Mouse (Mus musculus) midbrain, embryonic 14.5 days (tissue): ENCODE measurements around the gene Serpina6. TPM values are rescaled to one million over a fixed set of nuclear protein-coding genes. Genes with fewer than 3 reads are reported as not detected.
"Not testable (repeated sequence)": the region's sequence is repeated elsewhere in the genome, so short reads cannot be mapped to it uniquely, and the experiment has no call there.

Source experiments
- ATAC-seq: fragments of 200-750 bp; cut with Nextera tagmentation; 2 replicates; pipeline ENCODE4 v1.8.0; 2017; ENCODE audit warnings: moderate number of reproducible peaks, moderate library complexity; ENCODE audit not compliant: low FRiP score, low TSS enrichment
- DNase-seq: peaks from one replicate; pipeline ENCODE4 v3.0.0-alpha.2; 2015
- H3K27ac ChIP-seq: fragments of 300-500 bp; sonication (generic); replicated peaks from 2 replicates; pipeline ENCODE4 v1.5.1; 2014; ENCODE audit warnings: mild to moderate bottlenecking, low read depth, low read length, moderate library complexity
- H3K27me3 ChIP-seq: fragments of 300-500 bp; sonication (generic); 2 replicates; pipeline ENCODE4 v1.6.1; 2014; ENCODE audit warnings: low read length, control low read depth, mixed read lengths; ENCODE audit not compliant: control insufficient read depth, insufficient read depth
- H3K36me3 ChIP-seq: fragments of 300-500 bp; sonication (generic); 2 replicates; pipeline ENCODE4 v1.6.1; 2014; ENCODE audit warnings: low read length, control low read depth; ENCODE audit not compliant: control insufficient read depth, insufficient read depth
- H3K4me1 ChIP-seq: fragments of 300-500 bp; sonication (generic); 2 replicates; pipeline ENCODE4 v1.6.1; 2014; ENCODE audit warnings: mild to moderate bottlenecking, antibody characterized with exemption, low read length, control low read depth; ENCODE audit not compliant: control insufficient read depth, insufficient read depth
- H3K4me2 ChIP-seq: fragments of 300-500 bp; sonication (generic); 2 replicates; pipeline ENCODE4 v1.6.1; 2014; ENCODE audit warnings: mild to moderate bottlenecking, low read length, moderate library complexity
- H3K4me3 ChIP-seq: fragments of 300-500 bp; sonication (generic); replicated peaks from 2 replicates; pipeline ENCODE4 v1.5.1; 2014; ENCODE audit warnings: low read depth, low read length
- H3K9ac ChIP-seq: fragments of 300-500 bp; sonication (generic); replicated peaks from 2 replicates; pipeline ENCODE4 v1.6.1; 2014; ENCODE audit warnings: mild to moderate bottlenecking, low read length, moderate library complexity
- H3K9me3 ChIP-seq: fragments of 300-500 bp; sonication (generic); 2 replicates; pipeline ENCODE4 v1.6.1; 2016; ENCODE audit warnings: low read length, control low read depth, mixed read lengths; ENCODE audit not compliant: control insufficient read depth
- WGBS: fragments of 180-500 bp; shearing (Covaris S2); extraction: QIAGEN DNeasy Blood & Tissue Kit; methylation state at CpG from one replicate; pipeline ENCODE4 v1.1.7; 2014; 5-methylcytosine and 5-hydroxymethylcytosine counted together
- polyA plus RNA-seq: library from polyadenylated mRNA; unstranded; fragments of >200 nt; fragmentation: Nextera tagmentation; extraction: Ambion mirVana; gene quantifications from 2 replicates; pipeline ENCODE4 v1.2.1, GENCODE M21; 2014

The Serpina6 gene
- polyA plus RNA-seq, 1 experiment from 2014 or later, result not detected

DNA sequence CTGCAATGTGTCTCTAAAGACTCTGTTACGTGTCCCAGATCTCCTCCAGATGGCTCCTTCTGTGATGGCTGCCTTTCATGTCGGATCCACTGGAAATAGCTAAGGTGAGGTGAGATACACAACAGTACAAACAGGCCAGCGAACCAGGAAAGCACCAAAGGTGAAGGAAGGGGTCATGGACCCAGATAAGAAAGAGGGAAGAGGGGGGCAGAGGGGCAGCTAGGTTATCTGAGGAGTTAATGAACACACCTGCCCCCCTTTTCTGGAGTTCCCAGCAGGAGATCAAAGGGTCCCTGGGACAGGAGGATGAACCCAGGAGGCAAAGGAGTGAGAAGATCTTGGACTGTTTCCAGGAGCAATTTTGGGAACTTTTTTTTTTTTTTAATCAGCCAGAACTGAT lies 28.4 kb upstream of the Serpina6 start:
- Histone ChIP-seq H3K4me3 (no peak overlapping the region), H3K36me3 (no peaks in the 10 kb centered on the region), H3K27ac (no peak overlapping the region), H3K9me3 (no peaks in the 10 kb centered on the region), H3K9ac (no peak overlapping the region), H3K4me2 (no peak overlapping the region), H3K27me3 (no peaks in the 10 kb centered on the region), H3K4me1 (no peaks in the 10 kb centered on the region)
- WGBS, result 79% methylated on average over 3 of the region's 3 CpGs
- no peak for ATAC-seq
- no peak for DNase-seq

DNA sequence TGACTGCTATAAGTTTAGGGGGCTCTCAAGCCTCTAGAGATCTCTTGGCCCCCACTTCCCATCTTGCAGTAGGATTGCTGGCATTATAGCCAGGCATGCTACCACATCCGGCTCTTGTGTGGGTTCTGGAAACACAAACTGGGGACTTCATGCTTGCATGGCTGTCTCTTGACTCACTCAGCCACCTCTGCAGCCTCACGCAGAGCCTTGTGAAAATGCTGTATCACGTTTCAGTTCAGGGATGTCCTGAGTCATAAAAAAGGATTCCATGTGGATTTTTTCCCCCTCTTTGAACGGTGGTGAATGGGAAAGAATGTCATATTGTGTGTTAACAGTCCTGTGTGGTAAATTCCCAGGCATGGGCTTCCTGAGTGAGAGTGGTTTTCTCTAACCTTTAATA lies 26.8 kb upstream of the Serpina6 start:
- Histone ChIP-seq H3K27ac (no peak overlapping the region), H3K4me1 (no peaks in the 10 kb centered on the region), H3K9me3 (no peaks in the 10 kb centered on the region), H3K27me3 (no peaks in the 10 kb centered on the region), H3K36me3 (no peaks in the 10 kb centered on the region), H3K4me3 (no peak overlapping the region), H3K9ac (no peak overlapping the region), H3K4me2 (no peak overlapping the region)
- WGBS, result 72% methylated on average over 4 of the region's 4 CpGs
- ATAC-seq (no peak), DNase-seq (no peak)

DNA sequence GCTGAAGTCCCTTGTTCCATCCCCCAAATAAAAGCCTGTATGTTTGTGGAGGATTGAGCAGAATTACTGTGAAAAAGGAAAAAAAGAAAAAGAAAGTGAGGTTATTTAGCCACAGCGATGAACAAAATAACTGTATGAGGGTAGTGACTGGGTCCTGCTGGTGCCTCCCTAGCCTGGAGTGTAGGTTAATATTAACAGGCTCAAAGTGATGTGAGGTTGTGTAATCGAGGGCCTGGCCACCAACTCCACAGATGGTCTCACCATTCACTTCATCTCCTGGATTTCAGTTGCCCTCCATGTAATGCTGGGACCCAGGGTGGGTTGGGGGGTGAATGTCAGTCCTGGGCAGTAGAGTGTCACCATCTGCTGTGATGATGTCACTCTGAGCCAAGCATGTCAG lies 24.7 kb upstream of the Serpina6 start:
- Histone ChIP-seq H3K4me3 (no peak overlapping the region), H3K27me3 (no peaks in the 10 kb centered on the region), H3K36me3 (no peaks in the 10 kb centered on the region), H3K27ac (no peak overlapping the region), H3K9me3 (no peaks in the 10 kb centered on the region), H3K4me1 (no peaks in the 10 kb centered on the region), H3K9ac (no peak overlapping the region), H3K4me2 (no peak overlapping the region)
- DNase-seq (no peak), ATAC-seq (no peak)
- WGBS, result 86% methylated on average over 2 of the region's 2 CpGs

DNA sequence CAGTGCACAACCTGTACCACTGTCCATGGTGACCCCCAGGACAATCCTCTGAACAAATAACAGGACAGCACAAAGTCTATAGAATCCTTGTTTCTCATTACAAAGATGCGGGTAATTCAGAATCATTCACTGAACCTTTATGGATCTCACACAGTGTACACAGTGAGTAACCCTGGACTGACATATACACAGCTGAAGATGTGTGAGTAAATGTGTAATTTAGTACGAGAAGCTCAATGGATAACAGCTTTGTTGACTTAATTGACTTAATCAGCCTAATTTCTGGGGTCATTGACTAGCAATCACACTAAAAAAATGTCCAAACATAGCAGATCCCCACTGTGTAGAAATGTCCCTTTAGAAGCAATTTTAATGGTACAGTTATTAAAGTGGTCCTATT lies 24.2 kb upstream of the Serpina6 start:
- no peak overlapping the region for H3K4me3 ChIP-seq
- H3K36me3 ChIP-seq, result no peaks in the 10 kb centered on the region
- no peaks in the 10 kb centered on the region for H3K27me3 ChIP-seq
- 80% methylated on average over 2 of the region's 2 CpGs for WGBS
- ATAC-seq (no peak), DNase-seq (no peak)
- no peak overlapping the region for H3K27ac ChIP-seq
- no peak overlapping the region for H3K4me2 ChIP-seq
- H3K4me1 ChIP-seq, result no peaks in the 10 kb centered on the region
- H3K9me3 ChIP-seq, result no peaks in the 10 kb centered on the region
- H3K9ac ChIP-seq, result no peak overlapping the region

DNA sequence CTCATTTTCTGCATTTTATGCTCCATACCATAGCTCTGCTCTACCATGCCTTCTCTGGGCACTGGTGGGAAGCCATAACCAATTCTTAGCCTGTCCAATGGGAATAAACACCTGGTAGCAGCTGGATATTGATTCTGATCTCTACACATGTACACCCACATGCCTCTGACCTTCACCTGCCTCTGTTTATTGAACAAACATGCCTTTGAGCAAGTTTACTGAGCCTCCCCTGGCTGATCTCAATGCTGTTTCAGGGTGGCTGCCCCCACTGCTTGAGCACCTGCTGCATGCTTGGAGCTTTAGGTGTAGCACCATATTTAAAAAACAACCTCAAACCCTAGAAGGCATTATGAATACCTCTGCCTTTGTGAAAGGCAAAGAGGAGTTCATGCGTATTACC lies 22.8 kb upstream of the Serpina6 start:
- not testable (repeated sequence) for H3K9ac ChIP-seq, H3K9me3 ChIP-seq, H3K27me3 ChIP-seq, H3K27ac ChIP-seq, DNase-seq, H3K4me2 ChIP-seq, H3K36me3 ChIP-seq, H3K4me3 ChIP-seq, ATAC-seq, H3K4me1 ChIP-seq
- 100% methylated on average over 1 of the region's 1 CpGs for WGBS

DNA sequence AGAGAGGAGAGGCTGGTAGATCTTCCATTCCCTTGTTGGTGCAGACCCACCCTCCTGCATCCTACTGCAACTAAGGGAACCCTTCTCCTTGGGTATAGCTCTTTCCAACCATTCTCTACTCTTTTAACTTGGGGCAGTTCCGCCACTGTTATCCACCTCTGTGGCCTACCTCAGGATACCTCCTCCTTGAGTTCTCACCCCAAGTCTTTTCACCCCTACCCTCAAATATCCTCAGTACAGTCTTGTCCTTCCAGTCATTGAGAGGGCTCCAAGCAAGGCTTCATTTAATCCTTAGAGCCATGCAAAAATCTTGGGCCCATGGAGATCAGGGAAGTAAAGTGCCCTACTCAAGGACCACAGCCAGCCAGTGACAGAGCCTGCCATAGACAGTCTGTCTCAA lies 19.0 kb upstream of the Serpina6 start, which contains the start of gene Serpina16:
Gene Serpina16 (minus strand): TSS at position 101 of the 400 bp plus-strand sequence.
- Histone ChIP-seq H3K4me1 (no peaks in the 10 kb centered on the region), H3K27me3 (no peaks in the 10 kb centered on the region), H3K4me2 (no peak within 1 kb of the TSS), H3K36me3 (no peaks in the 10 kb centered on the region), H3K27ac (no peak within 1 kb of the TSS), H3K4me3 (no peak within 1 kb of the TSS), H3K9ac (no peak within 1 kb of the TSS), H3K9me3 (no peaks in the 10 kb centered on the region)
- 100% methylated on average over 1 of the region's 1 CpGs for WGBS
- DNase-seq (no peak), ATAC-seq (no peak)

DNA sequence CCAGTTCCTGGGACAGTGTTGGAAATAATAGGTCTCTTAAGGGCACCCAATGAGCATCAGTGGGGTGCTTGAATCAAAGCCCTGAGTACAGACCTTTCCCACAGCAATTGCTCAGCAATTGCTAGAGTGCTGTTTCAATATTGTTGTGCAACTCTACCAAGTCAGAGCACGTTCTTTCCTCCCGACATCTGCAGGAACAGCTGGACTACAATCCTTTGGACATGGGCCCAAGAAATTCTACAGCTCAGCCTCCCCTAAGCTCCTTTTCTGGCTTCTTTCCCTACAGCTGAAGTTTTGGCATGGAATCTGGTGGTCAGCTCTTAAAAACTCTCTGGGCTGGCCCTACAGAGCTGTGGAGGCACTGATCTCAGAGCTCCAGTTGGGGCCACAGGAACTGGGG lies 16.2 kb upstream of the Serpina6 start:
- DNase-seq, result no peak
- WGBS, result 86% methylated on average over 2 of the region's 2 CpGs
- H3K4me1 ChIP-seq, result no peaks in the 10 kb centered on the region
- no peak for ATAC-seq
- no peak overlapping the region for H3K4me2 ChIP-seq
- H3K27ac ChIP-seq, result no peak overlapping the region
- no peak overlapping the region for H3K9ac ChIP-seq
- no peaks in the 10 kb centered on the region for H3K27me3 ChIP-seq
- no peak overlapping the region for H3K4me3 ChIP-seq
- H3K9me3 ChIP-seq, result no peaks in the 10 kb centered on the region
- H3K36me3 ChIP-seq, result no peaks in the 10 kb centered on the region

DNA sequence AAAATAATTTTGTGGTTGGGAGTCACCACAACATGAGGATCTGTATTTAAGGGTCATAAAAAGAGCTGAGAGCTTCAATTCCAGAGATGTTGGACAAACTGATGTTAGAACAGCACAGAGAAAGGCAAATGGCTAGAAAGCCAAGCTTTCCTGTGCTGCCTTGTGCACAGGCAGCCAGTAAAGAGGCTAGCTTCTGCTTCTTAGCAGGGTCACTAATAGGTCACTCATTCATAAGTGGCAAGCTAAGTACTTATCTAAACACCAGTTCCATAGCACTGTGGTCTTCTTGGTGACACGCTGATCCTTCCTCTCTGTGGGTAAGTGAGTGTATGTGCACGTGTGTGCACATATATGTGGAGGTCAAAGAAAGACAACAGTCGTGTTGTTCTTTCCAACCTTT lies 14.5 kb upstream of the Serpina6 start:
- Histone ChIP-seq H3K36me3 (no peaks in the 10 kb centered on the region), H3K4me1 (no peaks in the 10 kb centered on the region), H3K27ac (no peak overlapping the region), H3K4me3 (no peak overlapping the region), H3K4me2 (no peak overlapping the region), H3K9me3 (0 out of 2 replicates have a peak, but pooled peaks cover 3% of the 10 kb centered on the region), H3K9ac (no peak overlapping the region), H3K27me3 (no peaks in the 10 kb centered on the region)
- DNase-seq (no peak), ATAC-seq (no peak)
- 78% methylated on average over 3 of the region's 3 CpGs for WGBS

DNA sequence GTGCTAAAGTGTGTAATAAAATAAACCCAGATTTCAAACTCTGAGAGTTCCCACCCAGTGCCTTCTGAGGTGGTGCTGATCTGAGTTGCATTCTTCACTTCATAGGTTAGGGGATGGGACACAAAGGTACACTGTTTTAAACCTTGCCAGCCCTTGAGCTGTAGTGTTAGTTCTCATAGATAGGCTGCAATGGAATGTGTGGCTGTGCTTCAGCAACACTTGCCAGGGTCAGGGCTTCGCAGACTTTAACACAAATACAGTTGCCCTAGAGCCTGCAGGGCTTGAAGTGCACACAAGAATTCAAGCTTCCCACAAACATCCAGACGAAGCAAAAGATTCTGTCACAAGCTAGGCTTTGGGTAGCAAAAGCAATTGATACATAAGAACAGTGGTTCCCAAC lies 14.0 kb upstream of the Serpina6 start:
- H3K9me3 ChIP-seq, result 0 out of 2 replicates have a peak, but pooled peaks cover 3% of the 10 kb centered on the region
- H3K4me1 ChIP-seq, result no peaks in the 10 kb centered on the region
- DNase-seq, result no peak
- no peaks in the 10 kb centered on the region for H3K27me3 ChIP-seq
- no peak overlapping the region for H3K4me2 ChIP-seq
- 69% methylated on average over 2 of the region's 2 CpGs for WGBS
- no peaks in the 10 kb centered on the region for H3K36me3 ChIP-seq
- H3K9ac ChIP-seq, result no peak overlapping the region
- H3K4me3 ChIP-seq, result no peak overlapping the region
- H3K27ac ChIP-seq, result no peak overlapping the region
- no peak for ATAC-seq
